Mouse (Mus musculus) adrenal gland (tissue): ENCODE measurements at regions not wholly inside any gene's neighbourhood (a gene's known extent, or its start where the extent isn't known, plus 50 kb on each side); places are given as distances from the start of the nearest gene placed in this dataset.

Experiments used
- intact Hi-C: fragments of 180-260 bp; cut with DNase I; formaldehyde crosslinking; loops from one replicate; pipeline ENCODE4 v1.15.1; 2025

DNA sequence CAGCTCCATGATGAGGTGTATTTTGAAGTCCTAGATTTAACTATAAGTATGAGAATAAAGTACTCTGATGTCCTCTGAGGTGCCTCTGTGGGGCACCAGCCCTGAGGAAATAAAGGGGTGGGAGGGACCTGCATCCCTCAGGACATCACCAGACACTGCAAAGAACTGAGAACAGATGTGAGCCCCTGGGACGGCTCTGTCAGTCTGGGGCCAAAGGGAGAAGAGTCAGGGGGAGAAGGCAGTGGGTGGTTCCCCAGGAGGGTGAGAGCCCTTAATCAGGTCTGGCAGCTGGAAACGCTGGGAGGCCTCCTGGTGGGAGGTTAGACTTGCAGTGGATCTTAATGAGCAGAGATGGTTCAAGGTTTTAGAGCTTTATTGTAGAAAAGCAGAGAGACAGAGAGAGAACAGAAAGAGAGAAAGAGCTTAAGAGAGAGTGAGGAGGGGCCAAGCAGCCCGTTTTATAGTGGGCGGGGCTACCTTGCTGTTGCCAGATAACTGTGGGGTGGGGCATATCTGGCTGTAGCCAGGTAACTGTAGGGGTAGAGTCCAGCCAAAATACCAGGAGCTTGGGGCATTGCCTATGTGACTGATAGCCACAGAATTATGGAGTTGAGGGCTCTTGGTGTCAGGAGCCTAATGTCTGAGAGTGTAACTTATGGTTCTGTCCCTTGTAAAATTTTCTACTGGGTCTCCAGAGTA, 97.3 kb upstream of the Tmtc4 start:
- intact Hi-C loops, result no loop called here

DNA sequence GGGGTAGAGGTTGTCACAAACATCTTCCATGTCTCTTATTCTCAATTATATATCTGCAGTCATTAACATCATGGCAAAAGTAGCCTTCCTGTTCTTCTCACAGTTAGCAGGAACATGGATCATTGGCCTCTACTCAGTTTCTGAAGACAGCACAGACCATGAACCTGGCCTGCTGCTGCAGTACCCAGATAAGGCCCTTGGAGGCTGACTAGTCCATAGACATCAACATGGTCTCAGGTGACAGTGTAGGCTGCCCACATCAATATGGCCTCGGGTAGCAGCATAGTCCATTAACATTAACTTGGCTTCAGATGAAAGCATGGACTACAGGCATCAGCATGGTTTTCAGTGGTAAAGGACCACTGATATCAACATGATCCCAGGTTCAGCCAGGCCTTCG, 95.9 kb upstream of the Tmtc4 start:
- intact Hi-C loops, result no loop called here

DNA sequence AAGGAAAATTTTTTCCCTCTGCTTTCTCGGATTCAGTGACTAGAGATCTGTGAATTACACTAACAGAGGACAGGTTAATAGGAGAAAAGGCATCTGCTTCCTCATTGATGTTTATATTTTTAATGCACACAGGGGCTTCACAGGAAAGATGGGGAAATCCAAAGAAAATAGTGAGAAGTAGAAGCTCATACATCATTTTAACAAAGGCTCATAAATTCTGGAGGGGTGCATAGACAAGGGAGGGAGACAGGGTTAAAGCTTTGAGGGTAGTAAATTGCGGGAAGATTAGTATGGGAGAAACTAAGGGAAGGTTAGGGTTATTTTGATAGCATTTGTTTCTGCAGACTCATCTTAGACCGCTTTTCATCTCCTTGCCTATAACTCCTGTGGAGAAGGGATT, 95.0 kb upstream of the Tmtc4 start:
- intact Hi-C loops, result no loop called here

DNA sequence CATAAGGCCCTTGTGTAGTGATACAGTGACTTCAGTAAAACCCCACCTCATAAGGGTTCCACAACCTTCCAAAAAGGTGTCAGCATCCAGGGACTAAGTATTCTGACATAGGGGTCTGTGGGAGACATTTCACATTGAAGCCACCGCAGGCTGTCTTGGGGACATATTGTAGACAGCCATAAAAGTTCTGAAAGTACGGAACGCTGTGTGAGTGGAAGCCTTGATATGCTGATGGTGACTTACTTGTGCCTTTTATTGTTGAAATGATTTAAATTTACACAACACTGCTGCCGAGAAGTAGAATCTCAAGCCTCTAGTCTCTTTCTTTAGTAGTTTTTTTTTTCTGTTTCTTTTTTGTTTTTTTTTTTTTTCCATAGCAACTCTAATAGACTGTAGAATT, 82.5 kb upstream of the Tmtc4 start:
- intact Hi-C loops, result no loop called here

DNA sequence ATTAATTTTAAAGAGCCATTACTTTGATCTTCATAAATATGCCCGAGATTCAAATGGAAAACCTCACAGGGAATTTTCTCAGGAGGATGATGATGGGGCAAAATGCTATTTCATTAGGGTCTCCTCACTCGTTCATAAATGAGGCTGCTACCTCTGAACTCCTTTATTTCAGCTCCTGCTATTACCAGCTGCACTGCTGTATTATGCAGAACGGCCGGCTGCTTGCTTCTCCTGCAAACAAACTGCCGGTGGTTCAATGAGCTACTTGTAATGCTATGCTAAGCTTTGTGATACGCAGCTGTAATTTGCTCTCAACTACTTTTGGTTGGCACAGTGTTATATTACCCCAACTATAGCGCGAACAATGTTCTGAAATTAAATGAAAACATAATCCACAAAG, 81.7 kb upstream of the Tmtc4 start:
- intact Hi-C loops, result no loop called here

DNA sequence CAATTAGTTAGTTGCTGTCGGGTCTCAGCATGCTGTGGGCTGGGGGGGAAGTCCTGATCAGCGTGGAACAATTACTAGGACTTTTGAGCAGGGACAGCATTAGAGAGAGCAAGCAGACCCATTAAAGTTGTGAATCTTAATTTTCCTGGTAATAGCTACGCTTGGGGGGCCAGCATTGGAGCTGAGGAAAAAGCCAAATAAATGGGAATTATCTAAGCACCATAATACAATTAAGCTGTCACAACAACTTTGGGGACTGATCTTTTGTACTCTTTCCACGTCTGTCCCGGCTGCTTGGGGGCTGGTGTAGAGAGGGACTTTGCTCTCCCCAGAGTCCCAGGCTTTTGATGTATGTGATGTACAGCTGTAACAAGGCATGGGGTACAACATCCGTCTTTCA, 81.3 kb upstream of the Tmtc4 start:
- intact Hi-C loops, result no loop called here

DNA sequence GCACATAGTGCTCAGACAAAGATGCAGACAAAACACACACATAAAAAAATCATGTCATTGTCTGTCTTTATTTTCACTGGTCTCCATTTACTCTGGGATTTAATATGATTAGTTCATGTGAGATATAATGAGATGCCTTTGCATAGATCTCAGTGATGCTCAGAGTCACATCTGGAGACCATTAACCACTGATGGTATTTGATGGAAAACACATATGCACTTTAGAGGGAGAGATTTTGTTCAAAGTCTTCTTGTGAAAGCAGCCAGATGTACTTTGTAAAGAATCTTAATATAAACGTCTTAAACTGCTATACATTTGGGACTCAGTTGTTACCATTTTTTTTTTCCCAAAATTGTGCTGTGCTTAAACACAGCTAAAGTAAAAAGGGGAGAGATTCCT, 79.1 kb upstream of the Tmtc4 start:
- intact Hi-C loops, result no loop called here

DNA sequence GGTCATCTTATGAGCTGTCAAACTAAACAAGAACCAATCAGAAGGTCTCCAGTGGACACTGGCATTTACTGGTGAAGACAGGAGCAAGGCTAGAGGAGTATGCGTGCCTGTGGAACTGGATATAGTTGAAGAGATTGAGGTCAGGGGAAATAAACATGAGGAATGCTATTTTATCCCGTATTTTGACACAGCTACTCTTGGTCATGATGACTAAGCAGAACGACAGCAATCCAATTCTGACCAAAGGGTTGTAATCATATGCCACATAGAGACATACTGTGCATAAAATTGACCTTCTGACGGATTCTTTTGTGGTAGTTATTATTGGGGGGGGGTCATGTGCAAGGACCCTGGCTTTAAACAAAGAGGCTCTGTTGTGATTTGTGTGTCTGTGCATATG, 73.1 kb upstream of the Tmtc4 start:
- intact Hi-C loops, result loop anchor here (5.0 to 10.0 kb wide), 2 partner anchors 185 to 258 kb away; no protein-coding TSS in a partner anchor

DNA sequence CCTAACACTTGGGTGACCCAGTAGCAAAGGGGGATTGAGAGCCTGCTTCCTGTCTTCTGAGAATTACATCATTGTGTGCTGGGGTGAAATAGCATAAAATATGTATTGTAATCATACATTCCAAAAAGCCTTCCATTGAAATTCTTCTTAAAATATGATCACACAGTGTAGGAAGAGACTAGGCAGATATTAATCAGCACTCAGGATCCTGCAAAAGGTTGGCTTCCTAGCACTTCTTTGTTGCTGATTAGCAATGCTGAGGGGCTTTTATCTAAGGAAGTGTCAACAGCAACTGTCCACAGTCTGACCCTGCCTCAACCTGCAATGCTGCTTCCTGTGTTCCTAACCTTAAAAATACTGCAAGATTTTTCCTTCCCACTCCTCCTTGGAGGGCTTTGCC, 64.6 kb upstream of the Tmtc4 start:
- intact Hi-C loops, result no loop called here

DNA sequence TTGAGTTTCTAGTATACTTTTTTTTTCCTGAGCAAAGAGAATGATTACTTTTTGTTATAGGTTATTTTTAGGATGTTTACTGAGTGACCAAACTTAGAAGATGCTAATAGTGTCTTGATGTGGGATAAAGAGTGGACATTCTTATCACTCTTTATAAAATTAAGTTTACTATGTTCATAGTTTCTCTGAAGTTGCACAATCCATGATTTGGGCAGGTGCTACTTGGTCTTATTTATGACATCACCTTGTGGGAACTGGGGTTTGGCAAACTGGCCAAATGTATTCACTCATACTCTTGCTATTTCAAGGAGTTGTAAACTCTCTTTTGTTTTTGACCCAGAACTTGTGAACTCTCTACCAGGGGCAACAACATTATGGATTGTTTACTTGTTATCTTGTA, 56.2 kb upstream of the Tmtc4 start:
- intact Hi-C loops, result no loop called here

DNA sequence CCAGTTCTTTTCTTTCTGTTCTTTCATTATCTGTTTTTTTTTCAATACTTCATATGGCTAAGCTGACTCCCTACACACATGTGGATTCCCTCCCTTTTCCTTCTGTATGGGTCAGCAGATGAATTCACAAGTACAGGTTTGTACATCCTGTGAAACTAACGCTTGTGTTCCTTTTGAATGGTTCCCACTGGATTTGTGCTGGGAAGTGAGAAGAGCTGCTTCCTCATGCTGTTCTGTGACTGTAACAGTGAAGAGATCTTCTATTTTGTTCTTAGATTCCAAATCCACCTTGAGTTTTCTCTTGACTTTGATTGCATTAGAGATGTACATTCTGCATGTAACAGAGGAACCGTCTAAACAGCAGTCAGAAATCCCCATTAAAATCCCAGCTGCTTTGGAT, 53.6 kb upstream of the Tmtc4 start:
- intact Hi-C loops, result no loop called here
